Mouse (Mus musculus) heart, postnatal 0 days (tissue): ENCODE measurements around the gene Pafah1b1. TPM values are rescaled to one million over a fixed set of nuclear protein-coding genes. Genes with fewer than 3 reads are reported as not detected.

ENCODE experiments used
- ATAC-seq: fragments of 200-750 bp; cut with Nextera tagmentation; 2 replicates; pipeline ENCODE4 v1.8.0; 2017; ENCODE audit warnings: low read depth, moderate number of reproducible peaks, moderate library complexity; ENCODE audit not compliant: insufficient read depth
- DNase-seq: peaks from one replicate; pipeline ENCODE4 v3.0.0-alpha.2; 2016; ENCODE audit warnings: low spot score
- H3K27ac ChIP-seq: fragments of 300-500 bp; sonication (generic); 2 replicates; pipeline ENCODE4 v1.5.1; 2014; ENCODE audit warnings: low read depth, mild to moderate bottlenecking
- H3K27me3 ChIP-seq: fragments of 300-500 bp; sonication (generic); 2 replicates; pipeline ENCODE4 v1.6.1; 2014; ENCODE audit warnings: low read length, mixed read lengths; ENCODE audit not compliant: control insufficient read depth, insufficient read depth
- H3K36me3 ChIP-seq: fragments of 300-500 bp; sonication (generic); replicated peaks from 2 replicates; pipeline ENCODE4 v1.6.1; 2014; ENCODE audit warnings: low read length, mixed read lengths; ENCODE audit not compliant: control insufficient read depth, insufficient read depth
- H3K4me1 ChIP-seq: fragments of 300-500 bp; sonication (generic); 2 replicates; pipeline ENCODE4 v1.6.1; 2014; ENCODE audit warnings: antibody characterized with exemption; ENCODE audit not compliant: control insufficient read depth, insufficient read depth
- H3K4me2 ChIP-seq: fragments of 300-500 bp; sonication (generic); 2 replicates; pipeline ENCODE4 v1.6.1; 2014; ENCODE audit warnings: low read depth, mild to moderate bottlenecking, low read length, moderate library complexity
- H3K4me3 ChIP-seq: fragments of 300-500 bp; sonication (generic); 2 replicates; pipeline ENCODE4 v1.5.1; 2014; ENCODE audit warnings: low read depth, low read length
- H3K9ac ChIP-seq: fragments of 300-500 bp; sonication (generic); replicated peaks from 2 replicates; pipeline ENCODE4 v1.6.1; 2014; ENCODE audit warnings: low read depth, low read length, mixed read lengths
- H3K9me3 ChIP-seq: fragments of 300-500 bp; sonication (generic); replicated peaks from 2 replicates; pipeline ENCODE4 v1.6.1; 2016; ENCODE audit warnings: low read length; ENCODE audit not compliant: control insufficient read depth
- CTCF ChIP-seq: IDR thresholded peaks from 2 replicates; pipeline ENCODE4 v1.5.1; 2016; ENCODE audit warnings: antibody characterized with exemption, control low read depth, low read depth
- EP300 ChIP-seq: IDR thresholded peaks from 2 replicates; pipeline ENCODE4 v1.6.1; 2016; ENCODE audit warnings: antibody characterized with exemption, low read depth
- WGBS: fragments of 180-500 bp; shearing (Covaris S2); extraction: QIAGEN DNeasy Blood & Tissue Kit; methylation state at CpG from one replicate; pipeline ENCODE4 v1.1.7; 2014; 5-methylcytosine and 5-hydroxymethylcytosine counted together
- polyA plus RNA-seq: library from polyadenylated mRNA; unstranded; fragments of >200 nt; fragmentation: Nextera tagmentation; extraction: Ambion mirVana; gene quantifications from 2 replicates; pipeline ENCODE4 v1.2.1, GENCODE M21; 2015
- total RNA-seq: library from RNA; depleted of rRNA; stranded (reverse); fragments of >200 nt; gene quantifications from 2 replicates; pipeline ENCODE4 v1.2.3, GENCODE M21; 2014; ENCODE audit warnings: low replicate concordance

Pafah1b1 gene
- total and polyA plus RNA-seq, 2 experiments from 2014 or later = 62.9 to 78.4 TPM

DNA sequence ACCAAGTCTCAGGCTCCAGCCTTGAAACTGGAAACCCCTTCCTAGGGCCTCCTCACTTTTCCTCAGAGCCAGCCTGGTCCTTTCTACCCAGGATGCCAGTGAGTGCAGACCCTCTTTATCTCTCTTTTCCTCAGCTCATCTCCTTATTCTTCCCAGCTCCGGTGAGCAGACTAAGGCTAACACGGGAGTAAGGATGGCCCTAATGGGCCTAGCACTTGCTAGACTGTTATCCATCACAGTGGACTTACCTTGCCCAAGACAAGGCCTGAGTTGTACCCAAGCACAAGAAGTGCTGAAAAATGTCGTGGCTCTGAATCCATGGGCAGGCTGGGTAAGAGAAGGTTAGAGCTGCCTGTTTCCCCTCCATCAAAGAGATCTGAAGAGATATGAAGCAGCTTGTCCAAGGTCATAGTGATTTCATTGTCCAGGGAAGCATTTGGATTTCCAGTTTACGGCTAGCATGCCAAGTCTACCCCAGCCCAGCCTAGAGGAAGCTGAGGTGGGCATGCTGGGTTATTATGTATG, 73.8 kb downstream of the Pafah1b1 start:
- Histone ChIP-seq H3K27me3 (no peaks in the 10 kb centered on the region), H3K4me2 (peak overlapping the region; percentile 96), H3K36me3 (no peaks in the 10 kb centered on the region), H3K9me3 (no peaks in the 10 kb centered on the region), H3K4me3 (peak overlapping the region; percentile 99), H3K9ac (peak overlapping the region; percentile 97), H3K27ac (peak overlapping the region; percentile 94), H3K4me1 (peaks cover 40% of the 10 kb centered on the region)
- TF ChIP-seq CTCF = no peak
- TF ChIP-seq EP300 = no peak
- DNase-seq (no peak), ATAC-seq (no peak)
- 27% methylated on average over 4 of the region's 4 CpGs for WGBS

DNA sequence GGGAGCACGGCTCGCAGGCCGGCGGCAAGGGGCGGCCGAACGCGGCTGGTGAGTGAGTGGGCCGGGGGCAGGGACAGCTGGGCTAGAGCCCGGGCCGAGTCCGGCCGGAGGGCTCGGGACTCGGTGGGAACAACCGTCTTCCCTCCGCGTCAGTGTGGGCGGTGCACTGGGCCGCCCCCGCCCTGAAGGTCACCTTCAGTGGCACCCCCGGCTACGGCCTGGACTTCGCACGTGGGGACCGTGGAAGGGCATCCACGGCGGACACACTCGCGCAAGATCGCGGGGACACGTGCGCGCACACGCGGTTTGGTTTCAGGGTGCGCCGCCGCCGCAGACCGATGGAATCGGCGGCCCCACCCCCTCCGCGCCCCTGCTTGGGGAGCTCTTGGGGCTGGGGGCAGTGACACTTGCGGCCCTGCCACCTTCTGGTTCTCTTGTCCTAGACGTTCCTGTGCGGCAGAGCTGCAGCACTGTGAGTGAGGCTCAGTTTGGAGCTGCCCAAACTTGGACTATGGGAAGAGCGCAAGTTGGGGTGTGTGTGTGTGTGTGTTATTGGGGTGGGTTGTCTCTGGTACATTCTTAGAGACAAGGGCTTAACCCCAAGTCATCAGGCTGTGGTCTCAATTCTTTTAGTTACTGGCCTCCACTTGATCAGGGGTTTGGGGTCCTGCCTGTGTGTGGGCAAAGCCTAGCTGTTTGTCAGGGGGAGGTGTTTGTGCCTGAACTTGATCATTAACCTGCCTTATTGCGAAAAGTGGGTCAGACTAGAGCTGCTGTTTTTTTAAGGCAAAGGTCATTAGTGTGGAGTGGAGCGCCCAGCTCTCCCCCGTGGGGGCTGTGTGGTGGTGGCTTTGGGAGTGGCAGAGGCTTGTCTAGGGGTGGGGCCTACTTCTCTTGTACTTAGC, 74.6 kb downstream of the Pafah1b1 start:
- no peaks in the 10 kb centered on the region for H3K9me3 ChIP-seq
- WGBS = under 1% methylated on average over 38 of the region's 53 CpGs
- no peaks in the 10 kb centered on the region for H3K36me3 ChIP-seq
- TF ChIP-seq CTCF (no peak), EP300 (no peak)
- peak overlapping the region; percentile 94 for H3K27ac ChIP-seq
- ATAC-seq (peak; percentile 18), DNase-seq (peak; percentile 56)
- peak overlapping the region; percentile 99 for H3K4me3 ChIP-seq
- H3K9ac ChIP-seq = peak overlapping the region; percentile 97
- H3K4me2 ChIP-seq = peak overlapping the region; percentile 96
- H3K4me1 ChIP-seq = peaks cover 35% of the 10 kb centered on the region
- no peaks in the 10 kb centered on the region for H3K27me3 ChIP-seq

GRCm38 (mm10) chr11:74649095-74649646, 75.3 kb downstream of the Pafah1b1 start, which contains the start of gene Cluh:
Cluh (plus strand) TSS chr11:74649495.
- Histone ChIP-seq H3K9me3 (no peaks in the 10 kb centered on the region), H3K4me1 (peaks cover 29% of the 10 kb centered on the region), H3K4me2 (peak within 1 kb of the TSS; percentile 96), H3K36me3 (no peaks in the 10 kb centered on the region), H3K27ac (peak within 1 kb of the TSS; percentile 94), H3K27me3 (no peaks in the 10 kb centered on the region), H3K4me3 (peak within 1 kb of the TSS; percentile 99), H3K9ac (peak within 1 kb of the TSS; percentile 97)
- DNase-seq (peak; percentile 98), ATAC-seq (peak; percentile 93)
- WGBS = under 1% methylated on average over 52 of the region's 58 CpGs
- TF ChIP-seq CTCF = no peak
- TF ChIP-seq EP300 = peak; percentile 88; the same call in 1 of the 2 replicates

DNA sequence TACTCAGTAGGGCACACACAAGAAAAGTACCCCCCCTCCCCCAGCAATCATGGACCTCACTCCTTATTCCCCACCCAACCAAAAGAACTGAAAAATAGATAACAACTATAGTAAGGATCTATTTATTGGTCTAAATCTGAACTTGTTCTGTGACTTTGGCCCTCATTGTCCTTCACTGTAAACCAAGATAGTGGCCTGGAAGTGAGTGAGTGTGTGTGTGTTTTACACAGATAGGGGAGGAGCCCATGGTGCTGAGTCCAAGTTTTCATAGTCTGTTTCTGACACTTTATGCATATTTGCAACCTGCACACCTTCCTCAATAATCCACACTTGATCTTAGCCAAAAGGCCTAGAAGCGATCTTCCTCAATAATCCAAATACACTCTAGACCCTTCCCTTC, 75.8 kb downstream of the Pafah1b1 start:
- Histone ChIP-seq H3K27me3 (no peaks in the 10 kb centered on the region), H3K9ac (peak overlapping the region; percentile 97), H3K4me2 (peak overlapping the region; percentile 96), H3K27ac (peak overlapping the region; percentile 94), H3K36me3 (no peaks in the 10 kb centered on the region), H3K9me3 (no peaks in the 10 kb centered on the region), H3K4me1 (peaks cover 29% of the 10 kb centered on the region), H3K4me3 (peak overlapping the region; percentile 99)
- DNase-seq (peak; percentile 19), ATAC-seq (no peak)
- TF ChIP-seq EP300 (no peak), CTCF (no peak)
- 16% methylated on average over 1 of the region's 1 CpGs for WGBS

- no peaks in the 10 kb centered on the region for H3K9me3 ChIP-seq
- DNase-seq = no peak
- 83% methylated on average over 1 of the region's 1 CpGs for WGBS
Observed at GRCm38 (mm10) chr11:74647966-74648365, 76.5 kb downstream of the Pafah1b1 start.

More at GRCm38 (mm10) chr11:74647966-74648365, 76.5 kb downstream of the Pafah1b1 start:
- TF ChIP-seq EP300 (no peak), CTCF (no peak)
- H3K9ac ChIP-seq = no peak overlapping the region
- H3K36me3 ChIP-seq = no peaks in the 10 kb centered on the region
- peaks cover 27% of the 10 kb centered on the region for H3K4me1 ChIP-seq
- peak overlapping the region; percentile 94 for H3K27ac ChIP-seq
- H3K4me2 ChIP-seq = no peak overlapping the region
- no peaks in the 10 kb centered on the region for H3K27me3 ChIP-seq
- no peak overlapping the region for H3K4me3 ChIP-seq
- ATAC-seq = no peak
